Mouse (Mus musculus) brain, embryonic 18.5 days (tissue): ENCODE measurements around the gene Ndufa4.
"Not testable (repeated sequence)": the region's sequence is repeated elsewhere in the genome, so short reads cannot be mapped to it uniquely, and the experiment has no call there.

Experiments used
- DNase-seq: peaks from one replicate; pipeline ENCODE4 v3.0.0-alpha.2; 2012; ENCODE audit warnings: low read depth, low spot score

Gene Ndufa4

GRCm38 (mm10) chr6:11907269-11908032 lies at the start of gene Ndufa4, which contains the start of gene Phf14:
Ndufa4 (minus strand) TSS chr6:11907497.
Phf14 (plus strand) TSS chr6:11907809.
- DNase-seq: peak; percentile 62

GRCm38 (mm10) chr6:11948100-11948499 lies 40.8 kb upstream of the Ndufa4 start:
- DNase-seq: no peak

GRCm38 (mm10) chr6:11942089-11942488 lies 34.8 kb upstream of the Ndufa4 start:
- no peak for DNase-seq

- DNase-seq: no peak
Observed at GRCm38 (mm10) chr6:11940895-11941294, 33.6 kb upstream of the Ndufa4 start.

GRCm38 (mm10) chr6:11933403-11933802 lies 26.1 kb upstream of the Ndufa4 start:
- no peak for DNase-seq

- no peak for DNase-seq
Observed at GRCm38 (mm10) chr6:11927485-11927884, 20.2 kb upstream of the Ndufa4 start.

- peak; percentile 12 for DNase-seq
Observed at GRCm38 (mm10) chr6:11926082-11926595, 18.8 kb upstream of the Ndufa4 start.

- DNase-seq: peak; percentile 82
Observed at GRCm38 (mm10) chr6:11925496-11926041, 18.3 kb upstream of the Ndufa4 start.

GRCm38 (mm10) chr6:11908170-11908569 lies 873 bp upstream of the Ndufa4 start:
- DNase-seq: no peak

GRCm38 (mm10) chr6:11906890-11907268 lies 418 bp downstream of the Ndufa4 start:
- no peak for DNase-seq

GRCm38 (mm10) chr6:11900809-11901310 lies 6.4 kb downstream of the Ndufa4 start:
- DNase-seq: no peak

GRCm38 (mm10) chr6:11875364-11875763 lies 31.9 kb downstream of the Ndufa4 start:
- not testable (repeated sequence) for DNase-seq
